Mouse (Mus musculus) small intestine, adult 2 months (tissue): Measurements from ENCODE around the gene Myo1g. TPM values are rescaled to one million over a fixed set of nuclear protein-coding genes. Genes with fewer than 3 reads are reported as not detected.

Experiments
- H3K27ac ChIP-seq: fragments of 200-500 bp; 2 replicates; pipeline ENCODE4 v1.5.1; 2012; ENCODE audit warnings: low read depth, low read length, control low read depth, inconsistent platforms; ENCODE audit not compliant: insufficient read depth
- H3K27me3 ChIP-seq: fragments of 200-500 bp; 2 replicates; pipeline ENCODE4 v1.6.1; 2012; ENCODE audit warnings: mild to moderate bottlenecking, moderate library complexity, low read length, inconsistent platforms; ENCODE audit not compliant: control insufficient read depth, insufficient read depth
- H3K36me3 ChIP-seq: fragments of 200-500 bp; 2 replicates; pipeline ENCODE4 v1.6.1; 2012; ENCODE audit warnings: mild to moderate bottlenecking, low read length, control low read depth, inconsistent platforms; ENCODE audit not compliant: control insufficient read depth, insufficient read depth
- H3K4me1 ChIP-seq: fragments of 200-500 bp; 2 replicates; pipeline ENCODE4 v1.6.1; 2012; ENCODE audit warnings: low read length, inconsistent platforms, mixed read lengths; ENCODE audit not compliant: control insufficient read depth, insufficient read depth, insufficient read length
- H3K4me3 ChIP-seq: fragments of 200-500 bp; 2 replicates; pipeline ENCODE4 v1.5.1; 2012; ENCODE audit warnings: low read depth, mild to moderate bottlenecking, control low read depth, inconsistent platforms, low read length, moderate library complexity
- CTCF ChIP-seq: fragments of 200-500 bp; IDR thresholded peaks from 2 replicates; pipeline ENCODE4 v1.5.1; 2012; ENCODE audit warnings: low read depth, mild to moderate bottlenecking, control low read depth, inconsistent platforms, low read length, moderate library complexity, mixed read lengths; ENCODE audit not compliant: insufficient replicate concordance, insufficient read length; ENCODE audit errors: extremely low read depth
- POLR2A ChIP-seq: fragments of 200-500 bp; IDR thresholded peaks from 2 replicates; pipeline ENCODE4 v1.6.1; 2012; ENCODE audit warnings: low read depth, mild to moderate bottlenecking, control low read depth, inconsistent platforms, low read length, moderate library complexity
- WGBS: fragments of 180-500 bp; shearing (Covaris S2); methylation state at CpG from one replicate; pipeline ENCODE4 v1.1.7; 2018; 5-methylcytosine and 5-hydroxymethylcytosine counted together
- polyA plus RNA-seq: library from polyadenylated mRNA; depleted of rRNA; stranded (reverse); fragments of >200 nt; gene quantifications from 2 replicates; pipeline ENCODE4 v1.2.3, GENCODE M21; 2012; rRNA removed

Myo1g gene
- polyA plus RNA-seq, 1 experiment = 15.5 TPM

- H3K4me3 ChIP-seq = no peak overlapping the region
- H3K27me3 ChIP-seq = no peaks in the 10 kb centered on the region
- TF ChIP-seq CTCF = no peak
- no peak for TF ChIP-seq POLR2A
- peaks cover 10% of the 10 kb centered on the region for H3K4me1 ChIP-seq
- 32% methylated on average over 2 of the region's 2 CpGs for WGBS
- peaks cover 26% of the 10 kb centered on the region for H3K36me3 ChIP-seq
- H3K27ac ChIP-seq = no peak overlapping the region
These were observed 49.7 kb downstream of the Myo1g start for GRCm38 (mm10) chr11:6471054-6471453.

GRCm38 (mm10) chr11:6468541-6468940 lies 52.2 kb downstream of the Myo1g start:
- H3K36me3 ChIP-seq = peaks cover 24% of the 10 kb centered on the region
- peaks cover 8% of the 10 kb centered on the region for H3K4me1 ChIP-seq
- no peak overlapping the region for H3K27ac ChIP-seq
- no peak for TF ChIP-seq POLR2A
- TF ChIP-seq CTCF = no peak
- 28% methylated on average over 2 of the region's 2 CpGs for WGBS
- no peaks in the 10 kb centered on the region for H3K27me3 ChIP-seq
- H3K4me3 ChIP-seq = no peak overlapping the region

GRCm38 (mm10) chr11:6465122-6465521 lies 55.6 kb downstream of the Myo1g start:
- Histone ChIP-seq H3K4me1 (no peaks in the 10 kb centered on the region; the same call in none of the 2 replicates), H3K36me3 (peaks cover 18% of the 10 kb centered on the region), H3K4me3 (no peak overlapping the region), H3K27ac (no peak overlapping the region), H3K27me3 (no peaks in the 10 kb centered on the region)
- TF ChIP-seq CTCF = peak; percentile 63; the same call in 1 of the 2 replicates
- TF ChIP-seq POLR2A = no peak
- 20% methylated on average over 4 of the region's 4 CpGs for WGBS

- no peaks in the 10 kb centered on the region; the same call in 1 of the 2 replicates for H3K4me1 ChIP-seq
- WGBS = 84% methylated on average over 6 of the region's 6 CpGs
- H3K27me3 ChIP-seq = no peaks in the 10 kb centered on the region
- no peak overlapping the region for H3K4me3 ChIP-seq
- TF ChIP-seq POLR2A = no peak
- TF ChIP-seq CTCF = no peak
- H3K27ac ChIP-seq = no peak overlapping the region
- peaks cover 15% of the 10 kb centered on the region for H3K36me3 ChIP-seq
These were observed 57.5 kb downstream of the Myo1g start for GRCm38 (mm10) chr11:6463159-6463837.

Other genes with a start within 250 kb of the Myo1g start
- gene Tmed4, start 246.1 kb downstream of the Myo1g start, polyA plus RNA-seq = 103 and 182 TPM in 2 replicates
- 164 and 346 TPM in 2 replicates for gene Ogdh, start 229.3 kb downstream of the Myo1g start, polyA plus RNA-seq
- gene Zmiz2, start 131.9 kb downstream of the Myo1g start, polyA plus RNA-seq = 68.7 and 85.9 TPM in 2 replicates
- gene Ppia, start 105.5 kb downstream of the Myo1g start, polyA plus RNA-seq = 275 and 276 TPM in 2 replicates
- gene H2afv, start 76.5 kb downstream of the Myo1g start, polyA plus RNA-seq = 63.8 and 141 TPM in 2 replicates
- gene Purb, start 45.0 kb downstream of the Myo1g start, polyA plus RNA-seq = 4.2 and 7.0 TPM in 2 replicates
- 25.7 and 39.0 TPM in 2 replicates for gene Ccm2, start 25.9 kb upstream of the Myo1g start, polyA plus RNA-seq
- 1.7 and 1.9 TPM in 2 replicates for gene Nacad, start 85.1 kb upstream of the Myo1g start, polyA plus RNA-seq
- gene Tbrg4, start 105.1 kb upstream of the Myo1g start, polyA plus RNA-seq = 85.9 and 101 TPM in 2 replicates
- gene Wap, start 117.7 kb upstream of the Myo1g start, polyA plus RNA-seq = not detected in 2 replicates
- 2.7 and 3.5 TPM in 2 replicates for gene Ramp3, start 137.6 kb upstream of the Myo1g start, polyA plus RNA-seq